Mouse (Mus musculus) kidney, adult 2 months (tissue): ENCODE results near the gene Max.

ENCODE experiments used
- CTCF ChIP-seq: fragments of 200-500 bp; conservative IDR thresholded peaks from 2 replicates; pipeline ENCODE4 v1.5.1; 2011; ENCODE audit warnings: low read depth, mild to moderate bottlenecking, control low read depth, low read length, moderate library complexity, mixed read lengths; ENCODE audit not compliant: insufficient read depth, insufficient read length
- POLR2A ChIP-seq: fragments of 200-500 bp; IDR thresholded peaks from one replicate; pipeline ENCODE4 v1.6.1; 2011; ENCODE audit warnings: low read depth, low read length, control low read depth

DNA sequence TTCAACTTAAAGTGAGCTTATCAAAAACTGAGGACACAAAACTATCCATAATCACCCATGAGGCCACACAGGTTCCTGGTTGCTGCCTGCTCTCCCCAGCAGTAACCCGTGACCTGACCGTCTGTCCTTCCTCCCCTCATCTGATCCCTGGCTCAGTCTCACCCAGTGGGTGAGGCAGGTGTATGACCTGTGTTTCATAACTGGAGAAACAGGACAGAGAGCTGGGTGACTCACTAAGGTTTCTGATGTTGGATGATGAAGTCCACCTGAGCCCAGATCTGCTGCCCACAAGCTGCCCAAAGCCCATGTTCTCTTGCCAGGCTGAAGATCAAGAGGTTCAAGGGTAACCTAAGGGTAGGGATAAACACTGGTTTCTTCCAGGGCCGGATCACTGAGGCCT is 35.0 kb downstream of the Max start:
- TF ChIP-seq CTCF (no peak), POLR2A (no peak)
